Mouse (Mus musculus) forebrain, postnatal 0 days (tissue): ENCODE measurements around the gene Col15a1. TPM values are rescaled to one million over a fixed set of nuclear protein-coding genes. Genes with fewer than 3 reads are reported as not detected.
A peak's percentile ranks its signal among the peaks of the same experiment; 100 is the strongest.

Source experiments
- ATAC-seq: fragments of 200-750 bp; cut with Nextera tagmentation; 2 replicates; pipeline ENCODE4 v1.8.0; 2017; ENCODE audit warnings: mild to moderate bottlenecking, moderate library complexity
- DNase-seq: peaks from one replicate; pipeline ENCODE4 v3.0.0-alpha.2; 2015
- H3K27ac ChIP-seq: fragments of 300-500 bp; sonication (generic); 2 replicates; pipeline ENCODE4 v1.5.1; 2014; ENCODE audit warnings: low read depth, mild to moderate bottlenecking, antibody characterized with exemption, low read length, moderate library complexity, mixed read lengths
- H3K27me3 ChIP-seq: fragments of 300-500 bp; sonication (generic); 2 replicates; pipeline ENCODE4 v1.6.1; 2014; ENCODE audit warnings: mild to moderate bottlenecking, low read length, mixed read lengths; ENCODE audit not compliant: insufficient read depth
- H3K36me3 ChIP-seq: fragments of 300-500 bp; sonication (generic); 2 replicates; pipeline ENCODE4 v1.6.1; 2014; ENCODE audit warnings: mild to moderate bottlenecking, moderate library complexity; ENCODE audit not compliant: insufficient read depth
- H3K4me1 ChIP-seq: fragments of 300-500 bp; sonication (generic); 2 replicates; pipeline ENCODE4 v1.6.1; 2014; ENCODE audit warnings: antibody characterized with exemption; ENCODE audit not compliant: insufficient read depth
- H3K4me2 ChIP-seq: fragments of 300-500 bp; sonication (generic); 2 replicates; pipeline ENCODE4 v1.6.1; 2014; ENCODE audit warnings: low read depth, mild to moderate bottlenecking, moderate library complexity
- H3K4me3 ChIP-seq: fragments of 300-500 bp; sonication (generic); 2 replicates; pipeline ENCODE4 v1.5.1; 2014; ENCODE audit warnings: low read depth, low read length, mixed read lengths
- H3K9ac ChIP-seq: fragments of 300-500 bp; sonication (generic); 2 replicates; pipeline ENCODE4 v1.6.1; 2014; ENCODE audit warnings: mild to moderate bottlenecking
- H3K9me3 ChIP-seq: fragments of 300-500 bp; sonication (generic); 2 replicates; pipeline ENCODE4 v1.6.1; 2016; ENCODE audit warnings: low read length
- CTCF ChIP-seq: sonication (generic); IDR thresholded peaks from 2 replicates; pipeline ENCODE4 v1.5.1; 2016; ENCODE audit warnings: antibody characterized with exemption, control low read depth, low read depth
- WGBS: fragments of 180-500 bp; shearing (Covaris S2); extraction: QIAGEN DNeasy Blood & Tissue Kit; methylation state at CpG from one replicate; pipeline ENCODE4 v1.1.7; 2014; 5-methylcytosine and 5-hydroxymethylcytosine counted together
- polyA plus RNA-seq: library from polyadenylated mRNA; unstranded; fragments of >200 nt; fragmentation: Nextera tagmentation; extraction: Ambion mirVana; gene quantifications from 2 replicates; pipeline ENCODE4 v1.2.1, GENCODE M21; 2015
- total RNA-seq: library from RNA; depleted of rRNA; stranded (reverse); fragments of >200 nt; gene quantifications from 2 replicates; pipeline ENCODE4 v1.2.3, GENCODE M21; 2014

Col15a1 gene
- total and polyA plus RNA-seq, 2 experiments from 2014 or later: 2.5 to 6.2 TPM

DNA sequence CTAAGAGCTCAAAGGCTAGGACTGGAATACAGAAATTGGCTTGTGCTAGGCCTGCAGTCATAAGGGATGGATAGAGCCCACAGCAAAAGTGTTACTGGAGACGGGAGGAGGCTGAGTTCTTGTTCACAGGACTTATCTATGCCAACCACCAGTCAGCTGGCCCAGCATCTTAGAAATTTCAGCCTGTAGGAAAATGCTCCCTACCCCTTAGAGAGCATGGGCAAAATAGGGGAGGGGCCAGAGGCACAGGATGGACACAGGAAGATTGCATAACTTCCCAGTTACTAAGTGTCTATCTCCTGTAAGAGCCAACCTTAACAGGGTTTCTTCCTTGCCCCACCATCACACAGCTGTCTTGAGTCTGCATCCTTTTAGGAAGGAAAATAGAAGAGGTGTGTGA lies 116.2 kb downstream of the Col15a1 start:
- TF ChIP-seq CTCF: no peak
- H3K9ac ChIP-seq: no peak overlapping the region
- no peak overlapping the region for H3K27ac ChIP-seq
- H3K27me3 ChIP-seq: no peaks in the 10 kb centered on the region
- H3K4me3 ChIP-seq: no peak overlapping the region
- H3K4me2 ChIP-seq: no peak overlapping the region
- DNase-seq (no peak), ATAC-seq (no peak)
- no peaks in the 10 kb centered on the region for H3K9me3 ChIP-seq
- H3K36me3 ChIP-seq: no peaks in the 10 kb centered on the region
- 76% methylated on average over 1 of the region's 1 CpGs for WGBS
- H3K4me1 ChIP-seq: no peaks in the 10 kb centered on the region

DNA sequence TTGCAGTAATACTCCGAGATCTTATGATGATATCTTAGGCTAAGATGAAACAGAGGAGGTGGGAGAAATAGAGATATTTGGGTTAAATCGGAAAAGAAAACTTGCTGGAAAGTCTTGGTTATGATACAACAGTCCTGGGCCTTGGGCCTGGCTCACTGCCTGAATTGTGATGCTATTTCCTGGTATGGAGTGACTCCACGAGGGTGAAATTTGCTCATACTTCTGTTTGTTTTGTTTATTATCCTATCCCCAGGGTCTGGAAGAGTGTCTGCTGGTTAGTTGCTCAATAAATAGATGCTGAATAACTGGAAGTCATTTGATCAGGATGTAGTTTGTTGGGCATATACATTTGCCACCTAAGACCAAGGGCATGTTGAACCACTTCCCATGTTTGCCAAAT lies 119.8 kb downstream of the Col15a1 start:
- Histone ChIP-seq H3K9ac (no peak overlapping the region), H3K36me3 (no peaks in the 10 kb centered on the region), H3K27me3 (no peaks in the 10 kb centered on the region), H3K4me3 (no peak overlapping the region), H3K4me1 (no peaks in the 10 kb centered on the region), H3K9me3 (no peaks in the 10 kb centered on the region), H3K27ac (no peak overlapping the region), H3K4me2 (no peak overlapping the region)
- TF ChIP-seq CTCF: no peak
- no peak for DNase-seq
- 88% methylated on average over 3 of the region's 3 CpGs for WGBS
- no peak for ATAC-seq

- WGBS: 4% methylated on average over 1 of the region's 1 CpGs
- no peaks in the 10 kb centered on the region for H3K36me3 ChIP-seq
Observed at GRCm38 (mm10) chr4:47329285-47329684, 121.3 kb downstream of the Col15a1 start.

DNA sequence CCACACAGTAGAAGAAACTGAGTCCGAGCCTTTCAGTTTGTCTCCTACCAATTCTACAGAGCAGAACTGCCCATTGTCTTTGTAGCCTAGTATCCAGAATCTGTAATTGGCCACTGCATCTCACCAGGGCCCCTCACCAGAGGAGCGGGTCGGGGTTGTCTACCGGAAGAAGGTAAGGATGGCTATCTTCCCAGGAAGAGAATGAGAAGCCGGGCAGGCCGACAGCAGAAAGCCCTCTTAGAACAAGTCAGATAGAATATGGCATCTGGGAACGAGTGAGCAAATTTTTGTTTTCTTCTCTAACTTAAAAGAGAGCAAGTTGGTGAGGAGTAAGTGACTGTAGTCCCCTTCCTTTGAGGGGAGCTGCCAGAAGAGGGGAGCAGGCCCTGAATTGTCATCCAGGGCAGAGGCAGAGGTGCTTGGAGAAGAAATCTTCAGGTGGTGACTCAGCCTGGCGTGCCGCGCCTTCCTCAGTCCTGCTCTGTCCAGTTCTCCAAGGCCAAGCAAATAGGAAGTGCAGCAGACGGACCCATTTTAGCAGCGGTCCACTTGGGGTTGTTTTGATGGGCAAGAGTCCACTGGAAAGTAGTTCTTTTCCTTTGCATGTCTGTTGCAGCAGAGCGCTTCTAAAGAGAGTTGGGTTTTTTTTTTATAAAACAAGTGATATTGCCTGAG lies 122.6 kb downstream of the Col15a1 start:
- Histone ChIP-seq H3K4me2 (no peak overlapping the region), H3K27ac (no peak overlapping the region), H3K9ac (no peak overlapping the region), H3K4me1 (no peaks in the 10 kb centered on the region), H3K9me3 (no peaks in the 10 kb centered on the region), H3K36me3 (no peaks in the 10 kb centered on the region), H3K27me3 (no peaks in the 10 kb centered on the region), H3K4me3 (no peak overlapping the region)
- TF ChIP-seq CTCF: no peak
- 93% methylated on average over 13 of the region's 13 CpGs for WGBS
- ATAC-seq (no peak), DNase-seq (no peak)

More at GRCm38 (mm10) chr4:47329285-47329684, 121.3 kb downstream of the Col15a1 start:
- TF ChIP-seq CTCF: no peak
- no peaks in the 10 kb centered on the region for H3K27me3 ChIP-seq
- DNase-seq (no peak), ATAC-seq (no peak)
- H3K9me3 ChIP-seq: no peaks in the 10 kb centered on the region
- no peak overlapping the region for H3K4me2 ChIP-seq
- H3K4me3 ChIP-seq: no peak overlapping the region
- no peak overlapping the region for H3K27ac ChIP-seq
- no peaks in the 10 kb centered on the region for H3K4me1 ChIP-seq
- no peak overlapping the region for H3K9ac ChIP-seq

DNA sequence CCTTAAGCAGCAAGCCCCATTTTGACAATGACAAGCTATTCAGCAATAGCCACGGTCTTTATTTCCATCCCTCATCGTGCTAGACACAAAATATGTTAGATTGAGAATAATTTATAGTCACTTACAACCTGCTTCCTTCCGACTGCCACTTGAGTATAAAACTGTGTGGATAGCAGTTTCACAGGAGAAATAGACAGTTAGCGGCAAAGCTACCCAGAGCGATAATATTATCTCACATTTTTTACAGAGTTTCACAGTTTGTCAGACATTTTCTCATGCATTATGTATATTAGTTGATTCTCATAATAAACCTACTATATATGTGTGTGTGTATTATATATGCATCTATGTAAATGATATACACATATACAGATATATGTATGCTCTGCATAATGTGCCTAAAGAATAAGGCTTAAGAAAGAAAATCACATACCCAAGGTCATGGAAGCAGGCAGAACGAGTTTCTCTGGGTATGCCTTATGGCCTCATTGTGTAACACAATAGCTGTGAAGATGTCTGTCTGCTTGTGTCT lies 124.9 kb downstream of the Col15a1 start:
- H3K4me2 ChIP-seq: no peak overlapping the region
- H3K27ac ChIP-seq: no peak overlapping the region
- H3K4me3 ChIP-seq: no peak overlapping the region
- no peaks in the 10 kb centered on the region for H3K9me3 ChIP-seq
- no peaks in the 10 kb centered on the region for H3K36me3 ChIP-seq
- no peaks in the 10 kb centered on the region for H3K27me3 ChIP-seq
- no peaks in the 10 kb centered on the region for H3K4me1 ChIP-seq
- 61% methylated on average over 6 of the region's 6 CpGs for WGBS
- TF ChIP-seq CTCF: no peak
- DNase-seq (peak; percentile 37), ATAC-seq (peak; percentile 89)
- H3K9ac ChIP-seq: no peak overlapping the region

DNA sequence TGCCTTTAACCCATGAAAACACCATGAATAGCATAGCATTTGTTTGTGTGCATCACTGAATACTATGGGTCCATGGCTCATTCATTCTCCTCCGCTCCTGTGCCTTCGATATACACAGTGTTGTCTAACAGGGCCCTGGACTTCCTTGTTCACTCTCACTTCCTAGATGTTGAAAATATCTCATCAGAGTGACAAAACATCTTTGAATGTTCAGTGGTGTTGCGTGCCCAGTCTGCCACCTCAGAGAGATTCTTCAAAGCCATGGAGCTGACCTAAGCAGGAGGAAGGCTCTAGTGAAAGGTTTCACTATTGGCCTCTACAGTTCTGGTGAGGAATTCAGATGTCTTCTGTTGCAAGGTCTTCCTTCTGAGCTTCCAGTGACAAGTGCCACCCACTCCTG lies 125.6 kb downstream of the Col15a1 start:
- Histone ChIP-seq H3K4me1 (no peaks in the 10 kb centered on the region), H3K27me3 (no peaks in the 10 kb centered on the region), H3K4me3 (no peak overlapping the region), H3K4me2 (no peak overlapping the region), H3K27ac (no peak overlapping the region), H3K9ac (no peak overlapping the region), H3K9me3 (no peaks in the 10 kb centered on the region), H3K36me3 (no peaks in the 10 kb centered on the region)
- 86% methylated on average over 3 of the region's 3 CpGs for WGBS
- no peak for TF ChIP-seq CTCF
- DNase-seq (no peak), ATAC-seq (no peak)

DNA sequence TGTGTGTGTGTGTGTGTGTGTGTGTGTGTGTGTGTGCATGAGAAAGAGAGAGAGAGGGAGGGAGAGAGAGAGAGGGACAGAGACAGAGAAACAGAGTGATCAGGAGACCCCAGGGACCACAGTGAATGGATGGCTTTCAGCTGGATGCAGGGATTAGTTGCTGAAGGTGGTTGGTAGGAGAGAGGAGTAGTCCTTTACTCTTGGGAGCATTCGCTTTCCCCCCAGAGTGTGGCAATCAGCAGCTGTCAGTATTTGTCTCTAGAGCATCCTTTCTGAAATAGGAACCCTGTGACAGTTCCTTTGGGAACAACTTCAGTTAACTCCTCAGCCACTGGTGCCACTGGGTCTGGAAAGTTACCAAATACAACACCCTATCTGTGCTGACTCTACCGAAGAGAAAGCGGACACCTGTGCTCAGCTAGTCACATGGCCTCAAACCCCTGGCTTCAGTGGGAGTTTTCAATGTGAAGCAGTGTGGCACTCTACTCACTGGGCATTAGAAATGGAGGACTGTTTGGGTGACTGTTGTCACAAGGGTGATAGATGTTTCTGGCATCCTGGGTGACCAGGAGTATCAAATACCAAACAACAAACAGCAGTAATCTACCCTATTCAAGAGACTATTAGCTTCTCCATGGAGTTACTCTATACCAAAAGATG lies 129.1 kb downstream of the Col15a1 start:
- no peak for TF ChIP-seq CTCF
- no peaks in the 10 kb centered on the region for H3K4me1 ChIP-seq
- no peak overlapping the region for H3K9ac ChIP-seq
- no peak overlapping the region for H3K4me3 ChIP-seq
- H3K27ac ChIP-seq: no peak overlapping the region
- no peak for DNase-seq
- no peaks in the 10 kb centered on the region for H3K36me3 ChIP-seq
- ATAC-seq: no peak
- H3K4me2 ChIP-seq: no peak overlapping the region
- WGBS: 83% methylated on average over 3 of the region's 3 CpGs
- no peaks in the 10 kb centered on the region for H3K27me3 ChIP-seq
- no peaks in the 10 kb centered on the region for H3K9me3 ChIP-seq
